Mouse (Mus musculus) erythroblast, embryonic 14.5 days (primary cell): ENCODE data around the gene Afmid.

Experiments used
- GATA1 ChIP-seq: IDR thresholded peaks from 2 replicates; pipeline ENCODE4 v1.6.1; 2012; ENCODE audit warnings: low read length, inconsistent platforms, mixed read lengths
- TAL1 ChIP-seq: IDR thresholded peaks from 3 replicates; pipeline ENCODE4 v1.6.1; 2012; ENCODE audit warnings: low read length, inconsistent platforms, mixed read lengths

- TF ChIP-seq GATA1 = no peak
- TF ChIP-seq TAL1 = no peak
Observed at GRCm38 (mm10) chr11:117886000-117886399, 60.3 kb downstream of the Afmid start.
